Mouse (Mus musculus) brain, embryonic 14.5 days (tissue): ENCODE data around the gene Ksr2.

Experiments used
- CTCF ChIP-seq: fragments of 200-500 bp; IDR thresholded peaks from 2 replicates; pipeline ENCODE4 v1.5.1; 2012; ENCODE audit warnings: inconsistent platforms, mild to moderate bottlenecking, moderate library complexity, borderline replicate concordance; ENCODE audit not compliant: insufficient read depth, insufficient read length; ENCODE audit errors: extremely low read depth
- POLR2A ChIP-seq: fragments of 200-500 bp; IDR thresholded peaks from 2 replicates; pipeline ENCODE4 v1.6.1; 2012; ENCODE audit warnings: mild to moderate bottlenecking, inconsistent platforms, borderline replicate concordance; ENCODE audit not compliant: poor library complexity, insufficient read depth, insufficient read length, severe bottlenecking; ENCODE audit errors: extremely low read depth

DNA sequence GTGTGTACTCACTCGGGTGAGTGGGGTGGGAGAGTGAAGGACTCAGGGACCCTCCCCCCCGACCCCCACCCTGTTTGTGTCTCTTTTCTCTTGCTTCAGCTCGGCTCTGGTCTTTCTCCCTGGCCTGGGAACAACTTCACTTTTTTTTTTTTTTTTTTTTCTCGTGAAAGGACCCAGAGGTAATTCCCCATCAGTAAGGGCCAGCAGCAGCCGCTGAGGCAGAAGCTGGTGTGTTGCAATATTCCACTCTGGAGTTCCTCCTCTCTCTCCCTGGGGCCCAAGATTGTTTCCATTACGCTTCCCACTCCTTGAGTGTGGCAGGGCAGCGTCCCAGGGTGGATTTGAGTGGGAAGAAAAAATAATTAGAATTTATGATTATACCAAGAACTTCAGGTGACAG lies 72.3 kb downstream of the Ksr2 start:
- no peak for TF ChIP-seq CTCF
- no peak for TF ChIP-seq POLR2A
